In the genomic region with DNA sequence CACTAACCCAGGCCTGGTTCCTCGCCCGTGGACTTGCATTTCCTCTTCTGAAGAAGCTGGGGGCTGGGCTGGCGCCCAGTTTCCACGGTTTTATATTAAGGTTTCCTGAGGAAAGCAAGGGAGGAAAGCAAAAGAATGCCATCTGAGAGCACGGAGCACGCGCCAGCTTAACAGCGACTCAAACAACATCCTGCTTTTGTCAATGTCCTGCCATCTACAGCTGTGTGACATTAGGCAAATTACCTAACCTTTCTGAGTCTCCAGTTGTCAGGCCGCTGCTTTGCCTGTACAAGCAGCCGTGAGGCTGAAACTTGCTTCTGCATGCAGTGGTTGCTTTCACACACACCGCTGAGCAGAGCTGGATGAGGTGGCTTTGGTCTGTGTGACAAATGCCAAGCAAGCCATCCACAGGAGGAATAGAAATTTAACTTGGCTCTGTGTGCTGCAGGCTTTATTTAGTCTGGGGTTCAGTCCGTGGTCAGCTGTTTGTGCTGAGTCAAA, we compare ENCODE assay signal across 7 mouse cellular contexts. TPM values are rescaled to one million over a fixed set of nuclear protein-coding genes. Genes with fewer than 3 reads are reported as not detected.
A peak's percentile ranks its signal among the peaks of the same experiment; 100 is the strongest.
DNase-seq lines count a peak whose midpoint lies in the region; ATAC-seq lines count a peak whose summit lies in the region.

No protein-coding gene starts in this region.

- H3K4me1 ChIP-seq in embryonic facial prominence, embryonic 12.5 days: peaks cover 9% of the 10 kb centered on the region; the same call in 1 of the 2 replicates
- H3K4me1 ChIP-seq in lung, embryonic 16.5 days (replicated peaks; ENCODE audit: control insufficient read depth, insufficient read depth, low read length): peaks cover 38% of the 10 kb centered on the region

- H3K36me3 ChIP-seq in embryonic facial prominence, embryonic 12.5 days: no peaks in the 10 kb centered on the region
- no peaks in the 10 kb centered on the region for H3K36me3 ChIP-seq in lung, embryonic 16.5 days (ENCODE audit: control insufficient read depth, insufficient read depth, low read length)

- 51% methylated on average over 12 of the region's 12 CpGs for WGBS in embryonic facial prominence, embryonic 12.5 days
- 42% methylated on average over 12 of the region's 12 CpGs for WGBS in lung, embryonic 16.5 days

- no peaks in the 10 kb centered on the region for H3K27me3 ChIP-seq in embryonic facial prominence, embryonic 12.5 days
- H3K27me3 ChIP-seq in lung, embryonic 16.5 days (ENCODE audit: control insufficient read depth, insufficient read depth, low read depth, low read length): no peaks in the 10 kb centered on the region

- DNase-seq in spleen, adult 18-20 months: peak; percentile 50 to 51
- no peak for DNase-seq in spleen, postnatal 4 days (ENCODE audit: low spot score in 2 of 2)
- peak; percentile 37 to 68 for DNase-seq in kidney, adult 8-10 months
- no peak for DNase-seq in ovary, postnatal 36 days (ENCODE audit: low spot score)
- DNase-seq in cerebellum, postnatal 36 days: no peak

- no peak overlapping the region for H3K4me2 ChIP-seq in embryonic facial prominence, embryonic 12.5 days (replicated peaks)
- H3K4me2 ChIP-seq in lung, embryonic 16.5 days (ENCODE audit: low read depth, low read length): no peak overlapping the region

- H3K4me3 ChIP-seq in embryonic facial prominence, embryonic 12.5 days: no peak overlapping the region
- H3K4me3 ChIP-seq in lung, embryonic 16.5 days (ENCODE audit: low read length): no peak overlapping the region

- no peak for ATAC-seq in embryonic facial prominence, embryonic 12.5 days (ENCODE audit: insufficient number of reproducible peaks, insufficient read depth, low FRiP score, low TSS enrichment)
- no peak for ATAC-seq in lung, embryonic 16.5 days (ENCODE audit: low read depth)

- no peaks in the 10 kb centered on the region for H3K9me3 ChIP-seq in embryonic facial prominence, embryonic 12.5 days
- H3K9me3 ChIP-seq in lung, embryonic 16.5 days (ENCODE audit: control insufficient read depth, low read length): no peaks in the 10 kb centered on the region

- no peak overlapping the region for H3K9ac ChIP-seq in embryonic facial prominence, embryonic 12.5 days
- H3K9ac ChIP-seq in lung, embryonic 16.5 days (ENCODE audit: low read length): 0 out of 2 replicates have a peak overlapping the region, but pooled peaks have one; percentile 17

- peak overlapping the region; percentile 64 for H3K27ac ChIP-seq in embryonic facial prominence, embryonic 12.5 days
- peak overlapping the region; percentile 58 for H3K27ac ChIP-seq in lung, embryonic 16.5 days (ENCODE audit: low read length)

RNA-seq across cellular contexts. Expression of a gene that starts 41.8 kb away (rescaled TPM):
- polyA plus RNA-seq in embryonic facial prominence, embryonic 12.5 days (2016; fragmentation: Nextera tagmentation; extraction: Ambion mirVana): 54.8 and 55.1 TPM in 2 replicates
- 41.2 and 43.6 TPM in 2 replicates for polyA plus RNA-seq in lung, embryonic 16.5 days (2015; fragmentation: Nextera tagmentation; extraction: Ambion mirVana)

RNA-seq across cellular contexts. Expression of a gene that starts 48.8 kb away (rescaled TPM):
- not detected in 2 replicates for polyA plus RNA-seq in embryonic facial prominence, embryonic 12.5 days (2016; fragmentation: Nextera tagmentation; extraction: Ambion mirVana)
- polyA plus RNA-seq in lung, embryonic 16.5 days (2015; fragmentation: Nextera tagmentation; extraction: Ambion mirVana): 0.10 and 0.38 TPM in 2 replicates

Comparison
In these comparisons a context has a peak if more than half of its experiments do, and no peak if none do; other contexts are left out.
1. DNase-seq: peak in spleen, adult 18-20 months (2 of 2) and kidney, adult 8-10 months (2 of 2); none in spleen, postnatal 4 days (0 of 2), ovary, postnatal 36 days (single experiment) and cerebellum, postnatal 36 days (0 of 2).